Mouse (Mus musculus) hindbrain, embryonic 13.5 days (tissue): ENCODE measurements around the gene Slc4a4. TPM values are rescaled to one million over a fixed set of nuclear protein-coding genes. Genes with fewer than 3 reads are reported as not detected.

Source experiments
- ATAC-seq: fragments of 200-750 bp; cut with Nextera tagmentation; 2 replicates; pipeline ENCODE4 v1.8.0; 2017; ENCODE audit warnings: moderate TSS enrichment; ENCODE audit not compliant: low FRiP score
- H3K27ac ChIP-seq: fragments of 300-500 bp; sonication (generic); 2 replicates; pipeline ENCODE4 v1.5.1; 2015; ENCODE audit warnings: inconsistent platforms, mild to moderate bottlenecking, moderate library complexity
- H3K27me3 ChIP-seq: fragments of 300-500 bp; sonication (generic); 2 replicates; pipeline ENCODE4 v1.6.1; 2015; ENCODE audit warnings: mild to moderate bottlenecking, inconsistent platforms
- H3K36me3 ChIP-seq: fragments of 300-500 bp; sonication (generic); 2 replicates; pipeline ENCODE4 v1.6.1; 2015; ENCODE audit warnings: mild to moderate bottlenecking, inconsistent platforms
- H3K4me1 ChIP-seq: fragments of 300-500 bp; sonication (generic); replicated peaks from 2 replicates; pipeline ENCODE4 v1.6.1; 2015; ENCODE audit warnings: inconsistent platforms
- H3K4me2 ChIP-seq: fragments of 300-500 bp; sonication (generic); 2 replicates; pipeline ENCODE4 v1.6.1; 2015; ENCODE audit warnings: inconsistent platforms, mild to moderate bottlenecking, moderate library complexity
- H3K4me3 ChIP-seq: fragments of 300-500 bp; sonication (generic); 2 replicates; pipeline ENCODE4 v1.5.1; 2015; ENCODE audit warnings: mild to moderate bottlenecking, inconsistent platforms
- H3K9ac ChIP-seq: fragments of 300-500 bp; sonication (generic); 2 replicates; pipeline ENCODE4 v1.6.1; 2015; ENCODE audit warnings: mild to moderate bottlenecking, inconsistent platforms
- H3K9me3 ChIP-seq: fragments of 300-500 bp; sonication (generic); 2 replicates; pipeline ENCODE4 v1.6.1; 2016; ENCODE audit warnings: inconsistent platforms
- WGBS: fragments of 180-500 bp; shearing (Covaris S2); methylation state at CpG from one replicate; pipeline ENCODE4 v1.1.7; 2015; 5-methylcytosine and 5-hydroxymethylcytosine counted together
- polyA plus RNA-seq: library from polyadenylated mRNA; unstranded; fragments of >200 nt; fragmentation: Nextera tagmentation; extraction: Ambion mirVana; gene quantifications from 2 replicates; pipeline ENCODE4 v1.2.1, GENCODE M21; 2015

Slc4a4 gene
- polyA plus RNA-seq, 1 experiment from 2014 or later = 3.3 TPM

- H3K9me3 ChIP-seq = no peaks in the 10 kb centered on the region
- peaks cover 3% of the 10 kb centered on the region; the same call in 1 of the 2 replicates for H3K4me1 ChIP-seq
- H3K36me3 ChIP-seq = no peaks in the 10 kb centered on the region
- H3K27me3 ChIP-seq = no peaks in the 10 kb centered on the region
- ATAC-seq = peak; percentile 43; the same call in 1 of the 2 replicates
- WGBS = 57% methylated on average over 10 of the region's 10 CpGs
- H3K27ac ChIP-seq = no peak overlapping the region
- H3K4me2 ChIP-seq = no peak overlapping the region
- H3K4me3 ChIP-seq = no peak overlapping the region
- no peak overlapping the region for H3K9ac ChIP-seq
Observed at GRCm38 (mm10) chr5:88945661-88946339, 59.2 kb downstream of the Slc4a4 start.

- no peak overlapping the region for H3K9ac ChIP-seq
- no peaks in the 10 kb centered on the region for H3K9me3 ChIP-seq
- H3K4me1 ChIP-seq = peaks cover 3% of the 10 kb centered on the region; the same call in 1 of the 2 replicates
- no peaks in the 10 kb centered on the region for H3K27me3 ChIP-seq
- WGBS = 96% methylated on average over 7 of the region's 7 CpGs
- H3K4me3 ChIP-seq = no peak overlapping the region
- H3K4me2 ChIP-seq = no peak overlapping the region
- no peak for ATAC-seq
- H3K36me3 ChIP-seq = no peaks in the 10 kb centered on the region
- no peak overlapping the region for H3K27ac ChIP-seq
Observed at GRCm38 (mm10) chr5:88950337-88950736, 63.7 kb downstream of the Slc4a4 start.

GRCm38 (mm10) chr5:88952757-88953577 is 66.3 kb downstream of the Slc4a4 start:
- Histone ChIP-seq H3K27ac (no peak overlapping the region), H3K4me3 (no peak overlapping the region), H3K4me1 (no peaks in the 10 kb centered on the region), H3K27me3 (no peaks in the 10 kb centered on the region), H3K4me2 (no peak overlapping the region), H3K36me3 (no peaks in the 10 kb centered on the region), H3K9me3 (no peaks in the 10 kb centered on the region), H3K9ac (no peak overlapping the region)
- WGBS = 87% methylated on average over 17 of the region's 17 CpGs
- no peak for ATAC-seq

GRCm38 (mm10) chr5:88957735-88958134 is 71.1 kb downstream of the Slc4a4 start:
- no peaks in the 10 kb centered on the region for H3K36me3 ChIP-seq
- H3K4me3 ChIP-seq = no peak overlapping the region
- no peak overlapping the region for H3K9ac ChIP-seq
- no peaks in the 10 kb centered on the region for H3K4me1 ChIP-seq
- no peak for ATAC-seq
- H3K27me3 ChIP-seq = no peaks in the 10 kb centered on the region
- H3K27ac ChIP-seq = no peak overlapping the region
- 79% methylated on average over 5 of the region's 5 CpGs for WGBS
- H3K4me2 ChIP-seq = no peak overlapping the region
- H3K9me3 ChIP-seq = no peaks in the 10 kb centered on the region

GRCm38 (mm10) chr5:88958966-88959365 is 72.3 kb downstream of the Slc4a4 start:
- Histone ChIP-seq H3K9ac (no peak overlapping the region), H3K4me3 (no peak overlapping the region), H3K9me3 (no peaks in the 10 kb centered on the region), H3K4me2 (no peak overlapping the region), H3K4me1 (no peaks in the 10 kb centered on the region), H3K27ac (no peak overlapping the region), H3K36me3 (no peaks in the 10 kb centered on the region), H3K27me3 (no peaks in the 10 kb centered on the region)
- WGBS = 91% methylated on average over 5 of the region's 5 CpGs
- no peak for ATAC-seq

GRCm38 (mm10) chr5:88959412-88959811 is 72.8 kb downstream of the Slc4a4 start:
- H3K4me2 ChIP-seq = no peak overlapping the region
- H3K4me3 ChIP-seq = no peak overlapping the region
- no peaks in the 10 kb centered on the region for H3K9me3 ChIP-seq
- H3K36me3 ChIP-seq = no peaks in the 10 kb centered on the region
- no peak overlapping the region for H3K27ac ChIP-seq
- no peaks in the 10 kb centered on the region for H3K27me3 ChIP-seq
- H3K9ac ChIP-seq = no peak overlapping the region
- no peak for ATAC-seq
- 57% methylated on average over 6 of the region's 6 CpGs for WGBS
- H3K4me1 ChIP-seq = no peaks in the 10 kb centered on the region

- no peak overlapping the region for H3K4me3 ChIP-seq
- no peaks in the 10 kb centered on the region for H3K9me3 ChIP-seq
- no peaks in the 10 kb centered on the region for H3K27me3 ChIP-seq
- H3K27ac ChIP-seq = no peak overlapping the region
- H3K36me3 ChIP-seq = no peaks in the 10 kb centered on the region
- no peak for ATAC-seq
- 89% methylated on average over 5 of the region's 5 CpGs for WGBS
- H3K4me2 ChIP-seq = no peak overlapping the region
- no peaks in the 10 kb centered on the region for H3K4me1 ChIP-seq
- H3K9ac ChIP-seq = no peak overlapping the region
Observed at GRCm38 (mm10) chr5:88960342-88961105, 73.9 kb downstream of the Slc4a4 start.

- WGBS = 79% methylated on average over 7 of the region's 7 CpGs
- no peaks in the 10 kb centered on the region for H3K9me3 ChIP-seq
- no peak overlapping the region for H3K4me2 ChIP-seq
- ATAC-seq = no peak
- H3K36me3 ChIP-seq = no peaks in the 10 kb centered on the region
- H3K4me3 ChIP-seq = no peak overlapping the region
- H3K27me3 ChIP-seq = no peaks in the 10 kb centered on the region
- no peak overlapping the region for H3K27ac ChIP-seq
- no peak overlapping the region for H3K9ac ChIP-seq
- H3K4me1 ChIP-seq = no peaks in the 10 kb centered on the region
Observed at GRCm38 (mm10) chr5:88961351-88961761, 74.7 kb downstream of the Slc4a4 start.

GRCm38 (mm10) chr5:88964685-88965290 is 78.2 kb downstream of the Slc4a4 start:
- Histone ChIP-seq H3K4me2 (no peak overlapping the region), H3K9ac (no peak overlapping the region)
- 88% methylated on average over 6 of the region's 6 CpGs for WGBS

GRCm38 (mm10) chr5:88966507-88966906 is 79.9 kb downstream of the Slc4a4 start:
- H3K4me2 ChIP-seq = no peak overlapping the region
- ATAC-seq = no peak
- no peaks in the 10 kb centered on the region for H3K9me3 ChIP-seq
- H3K4me1 ChIP-seq = no peaks in the 10 kb centered on the region
- no peak overlapping the region for H3K4me3 ChIP-seq
- no peak overlapping the region for H3K27ac ChIP-seq
- no peaks in the 10 kb centered on the region for H3K36me3 ChIP-seq
- no peaks in the 10 kb centered on the region for H3K27me3 ChIP-seq
- WGBS = 89% methylated on average over 4 of the region's 4 CpGs
- no peak overlapping the region for H3K9ac ChIP-seq

More at GRCm38 (mm10) chr5:88964685-88965290, 78.2 kb downstream of the Slc4a4 start:
- ATAC-seq = no peak
- Histone ChIP-seq H3K9me3 (no peaks in the 10 kb centered on the region), H3K4me3 (no peak overlapping the region), H3K4me1 (no peaks in the 10 kb centered on the region), H3K36me3 (no peaks in the 10 kb centered on the region), H3K27ac (no peak overlapping the region), H3K27me3 (no peaks in the 10 kb centered on the region)

GRCm38 (mm10) chr5:88968923-88969639 is 82.5 kb downstream of the Slc4a4 start:
- H3K4me3 ChIP-seq = no peak overlapping the region
- 33% methylated on average over 11 of the region's 11 CpGs for WGBS
- no peak overlapping the region for H3K9ac ChIP-seq
- no peak overlapping the region for H3K27ac ChIP-seq
- H3K9me3 ChIP-seq = no peaks in the 10 kb centered on the region
- no peaks in the 10 kb centered on the region for H3K4me1 ChIP-seq
- H3K36me3 ChIP-seq = no peaks in the 10 kb centered on the region
- no peaks in the 10 kb centered on the region for H3K27me3 ChIP-seq
- ATAC-seq = no peak
- no peak overlapping the region for H3K4me2 ChIP-seq
